Mouse (Mus musculus) megakaryocyte, embryonic 14.5 days (primary cell): ENCODE results near the gene Myl7.

Experiments
- FLI1 ChIP-seq: IDR thresholded peaks from 2 replicates; pipeline ENCODE4 v1.6.1; 2012; ENCODE audit warnings: low read length, inconsistent platforms, mixed read lengths
- GATA1 ChIP-seq: IDR thresholded peaks from 3 replicates; pipeline ENCODE4 v1.6.1; 2012; ENCODE audit warnings: mixed read lengths, low read length, inconsistent platforms, borderline replicate concordance

DNA sequence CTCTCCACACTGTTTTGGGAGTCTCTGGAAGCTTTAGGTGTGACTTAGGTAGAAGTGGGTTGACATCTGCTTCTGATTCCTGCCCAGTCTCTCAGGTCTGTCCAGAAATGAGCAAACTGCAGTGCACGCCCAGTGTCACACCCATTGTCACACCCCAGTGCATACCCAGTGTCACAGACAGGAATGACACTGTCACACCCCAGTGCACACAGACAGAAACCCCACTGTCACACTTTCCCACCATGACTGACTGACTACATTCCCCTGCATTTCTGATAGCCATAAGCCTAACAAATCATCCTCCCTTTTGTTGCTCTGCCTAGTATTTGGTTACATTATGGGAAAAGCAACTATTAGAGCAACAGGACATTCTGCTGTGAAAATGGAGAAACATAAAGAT is 32.0 kb upstream of the Myl7 start:
- TF ChIP-seq GATA1 (no peak), FLI1 (no peak)
